Mouse (Mus musculus) heart, adult 8-10 months (tissue): ENCODE results near the gene Sry. TPM values are rescaled to one million over a fixed set of nuclear protein-coding genes. Genes with fewer than 3 reads are reported as not detected.

ENCODE experiments used
- DNase-seq: peaks from one replicate; pipeline ENCODE4 v3.0.0; 2022; ENCODE audit warnings: low spot score
- total RNA-seq, 4 experiments: library from RNA; stranded (reverse); gene quantifications; 2 replicates each; pipeline ENCODE4 v1.2.4; 2022

Gene Sry
- total RNA-seq = not detected

DNA sequence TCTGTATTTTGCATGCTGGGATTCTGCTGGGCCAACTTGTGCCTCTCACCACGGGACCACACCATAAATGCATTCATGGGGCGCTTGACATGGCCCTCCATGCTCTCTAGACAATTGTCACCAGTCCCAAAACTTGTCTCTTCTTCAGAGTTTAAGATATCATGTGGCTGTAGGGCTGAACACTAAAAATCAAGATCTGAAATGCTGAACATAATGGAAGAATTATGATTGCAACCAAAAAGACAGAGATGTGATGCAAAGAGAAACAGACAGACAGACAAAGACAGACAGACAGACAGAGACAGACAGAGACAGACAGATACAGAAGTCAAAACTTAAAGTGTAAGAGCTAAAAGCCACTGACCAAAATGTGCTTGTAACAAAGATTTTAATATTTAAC, at the start of gene Sry:
Gene Sry, minus strand, starts transcription at position 101 of the 400 bp plus-strand sequence.
- DNase-seq = no peak

Other genes with a start within 250 kb of the Sry start
- not detected for gene H2al2c, start 64.6 kb downstream of the Sry start, total RNA-seq
- gene H2al2b, start 57.0 kb upstream of the Sry start, total RNA-seq = not detected
- gene Gm4064, start 132.5 kb upstream of the Sry start, total RNA-seq = not detected
- gene Rbmy, start 167.0 kb upstream of the Sry start, total RNA-seq = not detected
- gene Gm10256, start 167.0 kb upstream of the Sry start, total RNA-seq = not detected
- not detected for gene Gm10352, start 237.3 kb upstream of the Sry start, total RNA-seq